Mouse (Mus musculus): ENCODE data around the gene Entr1. TPM values are rescaled to one million over a fixed set of nuclear protein-coding genes. Genes with fewer than 3 reads are reported as not detected.

Gene Entr1
- polyA plus RNA-seq, 1 experiment from 2014 or later, result 179 TPM

GRCm38 (mm10) chr2:26409362-26409761 lies 20.2 kb upstream of the Entr1 start:
- 61% methylated on average over 3 of the region's 3 CpGs for WGBS
- Histone ChIP-seq H3K27me3 (no peaks in the 10 kb centered on the region), H3K27ac (no peak overlapping the region), H3K4me3 (no peak overlapping the region; the same call in 1 of the 2 replicates), H3K9me3 (replicated peaks) (no peaks in the 10 kb centered on the region), H3K9ac (no peak overlapping the region; the same call in 1 of the 2 replicates), H3K4me1 (peaks cover 40% of the 10 kb centered on the region), H3K36me3 (peaks cover 57% of the 10 kb centered on the region), H3K4me2 (replicated peaks) (peak overlapping the region; percentile 97; the same call in 1 of the 2 replicates)
- ATAC-seq (ENCODE audit: low FRiP score), result peak; percentile 49

GRCm38 (mm10) chr2:26408515-26409356 lies 19.6 kb upstream of the Entr1 start, which contains the start of gene Inpp5e:
Gene Inpp5e, minus strand, starts transcription at chr2:26409203.
- Histone ChIP-seq H3K4me2 (replicated peaks) (peak within 1 kb of the TSS; percentile 97), H3K9ac (peak within 1 kb of the TSS; percentile 95), H3K36me3 (peaks cover 51% of the 10 kb centered on the region), H3K4me3 (peak within 1 kb of the TSS; percentile 86), H3K27ac (peak within 1 kb of the TSS; percentile 70), H3K27me3 (no peaks in the 10 kb centered on the region), H3K4me1 (peaks cover 40% of the 10 kb centered on the region), H3K9me3 (replicated peaks) (no peaks in the 10 kb centered on the region)
- ATAC-seq (ENCODE audit: low FRiP score), result peak; percentile 96
- WGBS, result 2% methylated on average over 53 of the region's 57 CpGs

DNA sequence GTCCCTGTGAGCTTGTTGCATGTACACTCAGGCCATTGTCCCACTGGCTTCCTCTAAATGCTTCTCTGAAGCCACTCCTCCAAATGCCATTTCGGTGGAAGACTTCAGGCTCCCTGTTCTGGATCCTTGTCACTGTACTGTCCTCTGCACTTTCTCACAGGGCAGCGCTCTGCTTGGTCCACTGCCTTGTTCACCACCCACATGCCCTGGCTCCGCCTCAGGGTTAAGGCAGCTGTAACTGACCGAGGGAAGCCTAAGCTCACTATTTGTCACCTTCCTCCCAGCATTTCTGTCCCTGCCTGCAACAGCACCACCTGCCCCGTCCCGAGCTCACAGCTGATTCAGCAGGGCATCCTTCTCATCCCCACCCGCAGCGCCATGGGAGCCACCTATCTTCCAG lies 14.2 kb upstream of the Entr1 start:
- Histone ChIP-seq H3K9ac (no peak overlapping the region), H3K36me3 (peaks cover 49% of the 10 kb centered on the region), H3K9me3 (replicated peaks) (no peaks in the 10 kb centered on the region), H3K27me3 (no peaks in the 10 kb centered on the region), H3K27ac (no peak overlapping the region), H3K4me1 (peaks cover 37% of the 10 kb centered on the region), H3K4me3 (no peak overlapping the region), H3K4me2 (replicated peaks) (no peak overlapping the region)
- no peak for ATAC-seq (ENCODE audit: low FRiP score)
- 87% methylated on average over 8 of the region's 8 CpGs for WGBS

- Histone ChIP-seq H3K4me2 (replicated peaks) (no peak overlapping the region), H3K4me3 (no peak overlapping the region), H3K4me1 (peaks cover 27% of the 10 kb centered on the region), H3K9me3 (replicated peaks) (no peaks in the 10 kb centered on the region), H3K27me3 (no peaks in the 10 kb centered on the region), H3K9ac (no peak overlapping the region), H3K36me3 (peaks cover 58% of the 10 kb centered on the region), H3K27ac (no peak overlapping the region)
- 77% methylated on average over 1 of the region's 1 CpGs for WGBS
- ATAC-seq (ENCODE audit: low FRiP score), result no peak
These were observed 13.1 kb upstream of the Entr1 start for GRCm38 (mm10) chr2:26402265-26402664.

- no peak overlapping the region for H3K4me2 ChIP-seq (replicated peaks)
- no peak overlapping the region for H3K27ac ChIP-seq
- peaks cover 14% of the 10 kb centered on the region for H3K4me1 ChIP-seq
- H3K36me3 ChIP-seq, result peaks cover 64% of the 10 kb centered on the region
- no peaks in the 10 kb centered on the region for H3K27me3 ChIP-seq
- ATAC-seq (ENCODE audit: low FRiP score), result no peak
- no peak overlapping the region for H3K9ac ChIP-seq
- no peak overlapping the region for H3K4me3 ChIP-seq
- WGBS, result 95% methylated on average over 4 of the region's 4 CpGs
- no peaks in the 10 kb centered on the region for H3K9me3 ChIP-seq (replicated peaks)
These were observed 11.9 kb upstream of the Entr1 start for GRCm38 (mm10) chr2:26401023-26401422.

DNA sequence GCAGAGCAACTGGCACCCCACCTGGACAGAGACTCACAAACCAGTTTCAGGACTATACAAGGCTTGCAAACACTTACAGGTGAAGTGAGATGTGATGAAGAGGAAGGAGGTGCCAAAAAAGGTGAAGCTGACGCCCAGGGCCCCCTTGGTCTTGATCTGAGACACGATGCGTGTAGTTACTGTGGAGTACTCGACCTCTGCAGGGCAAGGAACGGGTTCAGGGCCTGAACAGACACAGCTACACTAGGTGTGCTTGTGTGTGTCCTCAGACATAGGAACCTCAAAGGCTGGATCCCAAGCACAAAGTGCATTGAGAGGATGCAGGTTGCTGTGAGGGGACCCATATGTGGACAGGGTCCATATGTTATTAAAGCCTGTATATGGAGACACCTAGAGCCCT lies 11.2 kb upstream of the Entr1 start:
- Histone ChIP-seq H3K36me3 (peaks cover 68% of the 10 kb centered on the region), H3K4me3 (no peak overlapping the region), H3K4me2 (replicated peaks) (no peak overlapping the region), H3K9me3 (replicated peaks) (no peaks in the 10 kb centered on the region), H3K4me1 (peaks cover 8% of the 10 kb centered on the region), H3K9ac (0 out of 2 replicates have a peak overlapping the region, but pooled peaks have one; percentile 23), H3K27me3 (no peaks in the 10 kb centered on the region), H3K27ac (no peak overlapping the region)
- no peak for ATAC-seq (ENCODE audit: low FRiP score)
- 91% methylated on average over 5 of the region's 5 CpGs for WGBS

- peaks cover 1% of the 10 kb centered on the region; the same call in 1 of the 2 replicates for H3K4me1 ChIP-seq
- H3K4me3 ChIP-seq, result no peak overlapping the region
- 0 out of 2 replicates have a peak overlapping the region, but pooled peaks have one; percentile 23 for H3K9ac ChIP-seq
- H3K27ac ChIP-seq, result no peak overlapping the region
- H3K4me2 ChIP-seq (replicated peaks), result no peak overlapping the region
- no peaks in the 10 kb centered on the region for H3K27me3 ChIP-seq
- H3K36me3 ChIP-seq, result peaks cover 74% of the 10 kb centered on the region
- ATAC-seq (ENCODE audit: low FRiP score), result no peak
- H3K9me3 ChIP-seq (replicated peaks), result no peaks in the 10 kb centered on the region
- WGBS, result 85% methylated on average over 5 of the region's 5 CpGs
These were observed 10.5 kb upstream of the Entr1 start for GRCm38 (mm10) chr2:26399647-26400046.

GRCm38 (mm10) chr2:26398978-26399377 lies 9.9 kb upstream of the Entr1 start:
- Histone ChIP-seq H3K9ac (no peak overlapping the region), H3K36me3 (peaks cover 81% of the 10 kb centered on the region), H3K9me3 (replicated peaks) (no peaks in the 10 kb centered on the region), H3K27me3 (no peaks in the 10 kb centered on the region), H3K4me3 (no peak overlapping the region), H3K4me1 (no peaks in the 10 kb centered on the region), H3K27ac (no peak overlapping the region), H3K4me2 (replicated peaks) (no peak overlapping the region)
- WGBS, result 89% methylated on average over 8 of the region's 8 CpGs
- no peak for ATAC-seq (ENCODE audit: low FRiP score)

DNA sequence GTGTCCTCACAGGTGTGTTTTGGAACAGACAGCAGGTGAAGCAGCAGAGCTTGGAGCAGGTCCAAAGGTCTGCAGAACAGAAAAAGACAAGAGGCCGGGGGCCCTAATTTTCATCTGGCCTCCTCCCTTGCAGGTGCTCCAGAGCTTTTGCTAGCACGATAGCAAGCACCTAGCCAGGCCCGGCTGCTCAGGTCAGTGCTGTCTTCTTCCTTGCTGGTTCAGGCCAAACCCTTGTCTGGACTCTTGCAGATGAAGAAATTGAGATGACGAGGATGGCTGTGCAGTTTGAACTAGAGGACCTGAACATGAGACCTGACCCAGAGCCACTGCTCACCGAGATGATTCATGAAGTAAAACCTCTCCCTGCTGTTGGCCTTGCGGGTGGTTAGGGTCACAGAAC lies 2.5 kb upstream of the Entr1 start:
- Histone ChIP-seq H3K36me3 (peaks cover 75% of the 10 kb centered on the region), H3K4me3 (no peak overlapping the region), H3K27me3 (no peaks in the 10 kb centered on the region), H3K9me3 (replicated peaks) (no peaks in the 10 kb centered on the region), H3K4me1 (peaks cover 22% of the 10 kb centered on the region), H3K4me2 (replicated peaks) (no peak overlapping the region), H3K9ac (no peak overlapping the region), H3K27ac (no peak overlapping the region)
- WGBS, result 94% methylated on average over 6 of the region's 6 CpGs
- ATAC-seq (ENCODE audit: low FRiP score), result no peak

DNA sequence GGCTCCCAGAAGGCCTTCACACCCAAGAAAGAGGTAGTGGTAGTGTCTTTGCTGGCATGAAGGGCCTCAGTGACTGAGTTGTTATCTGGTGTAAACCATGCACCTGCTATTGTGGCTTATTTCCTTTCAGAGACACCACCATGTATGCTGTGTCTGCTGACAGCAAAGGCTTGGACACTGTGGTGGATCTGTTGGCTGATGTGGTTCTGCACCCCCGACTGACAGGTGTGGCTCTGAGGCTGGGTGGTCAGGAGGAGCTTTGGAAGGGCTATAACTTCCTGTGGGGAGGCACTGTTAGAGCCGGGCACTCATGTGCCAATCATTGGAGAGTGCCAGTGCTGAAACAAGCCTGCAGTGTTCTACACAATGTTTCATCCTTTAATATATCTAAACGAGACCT lies 1.8 kb upstream of the Entr1 start:
- WGBS, result 91% methylated on average over 3 of the region's 3 CpGs

DNA sequence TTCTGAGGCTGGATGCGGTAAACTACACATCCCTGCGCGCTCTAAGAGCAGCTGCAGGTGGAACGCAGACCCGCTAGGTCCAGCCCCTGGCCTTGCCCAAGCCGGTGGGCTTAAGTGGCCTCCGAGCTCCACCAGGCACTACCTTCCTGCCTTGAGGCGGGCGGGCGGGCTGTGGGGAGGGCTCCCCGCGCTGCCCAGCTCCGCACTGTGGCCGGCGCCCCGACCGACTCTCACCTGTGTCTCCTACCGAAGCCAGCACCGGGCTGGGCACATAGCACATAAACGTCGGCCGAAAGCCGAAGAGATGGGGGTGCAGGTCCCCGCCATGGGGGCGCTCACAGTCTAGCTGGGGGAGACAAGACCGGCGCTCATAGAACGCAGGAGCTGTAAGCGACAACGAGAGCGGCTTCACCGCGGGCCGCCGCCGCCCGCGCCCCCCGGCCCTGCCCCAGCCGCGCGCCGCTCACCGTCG lies 398 bp downstream of the Entr1 start:
- peak overlapping the region; percentile 92 for H3K9ac ChIP-seq
- peaks cover 75% of the 10 kb centered on the region for H3K36me3 ChIP-seq
- H3K4me3 ChIP-seq, result peak overlapping the region; percentile 75
- no peaks in the 10 kb centered on the region for H3K27me3 ChIP-seq
- peak; percentile 70 for ATAC-seq (ENCODE audit: low FRiP score)
- WGBS, result under 1% methylated on average over 45 of the region's 45 CpGs
- peaks cover 22% of the 10 kb centered on the region for H3K4me1 ChIP-seq
- peak overlapping the region; percentile 96 for H3K4me2 ChIP-seq (replicated peaks)
- peak overlapping the region; percentile 64 for H3K27ac ChIP-seq
- H3K9me3 ChIP-seq (replicated peaks), result no peaks in the 10 kb centered on the region

More for the DNA sequence above, 1.8 kb upstream of the Entr1 start:
- H3K4me2 ChIP-seq (replicated peaks), result no peak overlapping the region
- H3K9ac ChIP-seq, result no peak overlapping the region; the same call in 1 of the 2 replicates
- peaks cover 22% of the 10 kb centered on the region for H3K4me1 ChIP-seq
- peaks cover 75% of the 10 kb centered on the region for H3K36me3 ChIP-seq
- H3K27me3 ChIP-seq, result no peaks in the 10 kb centered on the region
- no peak overlapping the region for H3K4me3 ChIP-seq
- H3K9me3 ChIP-seq (replicated peaks), result no peaks in the 10 kb centered on the region
- no peak overlapping the region for H3K27ac ChIP-seq
- ATAC-seq (ENCODE audit: low FRiP score), result no peak

- peak overlapping the region; percentile 75 for H3K4me3 ChIP-seq
- peaks cover 22% of the 10 kb centered on the region for H3K4me1 ChIP-seq
- H3K9me3 ChIP-seq (replicated peaks), result no peaks in the 10 kb centered on the region
- peak overlapping the region; percentile 96; the same call in 1 of the 2 replicates for H3K4me2 ChIP-seq (replicated peaks)
- no peaks in the 10 kb centered on the region for H3K27me3 ChIP-seq
- H3K36me3 ChIP-seq, result peaks cover 75% of the 10 kb centered on the region
- H3K27ac ChIP-seq, result no peak overlapping the region
- 95% methylated on average over 3 of the region's 3 CpGs for WGBS
- ATAC-seq (ENCODE audit: low FRiP score), result no peak
- no peak overlapping the region for H3K9ac ChIP-seq
These were observed 1.4 kb downstream of the Entr1 start for GRCm38 (mm10) chr2:26387713-26388112.

All from hindbrain, embryonic 12.5 days (tissue).